Mouse (Mus musculus): Measurements from ENCODE around the gene Vmn1r115. TPM values are rescaled to one million over a fixed set of nuclear protein-coding genes. Genes with fewer than 3 reads are reported as not detected.
"Not testable (repeated sequence)": the region's sequence is repeated elsewhere in the genome, so short reads cannot be mapped to it uniquely, and the experiment has no call there.

The Vmn1r115 gene
- not detected in 2 replicates for polyA plus RNA-seq (2012; rRNA removed)

GRCm38 (mm10) chr7:20844885-20845284 is at the start of gene Vmn1r115:
Gene Vmn1r115, minus strand, starts transcription at chr7:20844985.
- DNase-seq (ENCODE audit: low spot score) = not testable (repeated sequence)

GRCm38 (mm10) chr7:20884021-20884420 is 39.2 kb upstream of the Vmn1r115 start, which contains the start of gene Vmn1r117:
Gene Vmn1r117, minus strand, starts transcription at chr7:20884121.
- DNase-seq (ENCODE audit: low spot score) = not testable (repeated sequence)

- DNase-seq (ENCODE audit: low spot score) = not testable (repeated sequence)
Measured at GRCm38 (mm10) chr7:20871956-20872355, 27.2 kb upstream of the Vmn1r115 start, which contains the start of gene Vmn1r116. Gene Vmn1r116, plus strand, starts transcription at chr7:20872256.

DNA sequence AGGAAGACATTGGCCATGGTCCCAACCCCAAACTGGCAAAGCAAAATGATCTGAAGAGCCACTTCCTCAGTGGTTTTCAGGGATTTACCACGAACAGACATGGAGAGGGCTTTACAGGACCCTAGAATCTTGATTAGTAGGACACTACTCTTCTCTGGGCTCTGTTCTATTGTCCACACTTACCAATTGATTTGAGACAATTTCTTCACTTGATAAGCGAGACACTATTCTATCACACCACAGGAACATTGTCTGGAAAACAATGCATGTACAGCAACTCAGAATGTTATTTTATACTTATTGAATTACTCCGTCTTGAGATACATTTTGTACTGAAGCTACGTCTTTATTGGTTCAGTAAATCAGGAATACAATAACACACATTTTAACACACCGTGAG is 32.7 kb downstream of the Vmn1r115 start, which contains the start of gene Vmn1r114:
Vmn1r114 (minus strand) TSS at position 101 of the 400 bp plus-strand sequence.
- DNase-seq (ENCODE audit: low spot score) = not testable (repeated sequence)

Other genes starting within 250 kb of the Vmn1r115 start
- gene Gm4513, start 246.0 kb downstream of the Vmn1r115 start, polyA plus RNA-seq (2012; rRNA removed) = not detected in 2 replicates
- gene Vmn1r107, start 176.1 kb downstream of the Vmn1r115 start, polyA plus RNA-seq (2012; rRNA removed) = not detected in 2 replicates
- not detected in 2 replicates for gene Vmn1r111, start 141.8 kb downstream of the Vmn1r115 start, polyA plus RNA-seq (2012; rRNA removed)
- gene Gm10668, start 114.4 kb downstream of the Vmn1r115 start, polyA plus RNA-seq (2012; rRNA removed) = not detected in 2 replicates
- gene Vmn1r112, start 73.8 kb downstream of the Vmn1r115 start, polyA plus RNA-seq (2012; rRNA removed) = not detected in 2 replicates
- not detected in 2 replicates for gene Vmn1r113, start 57.7 kb downstream of the Vmn1r115 start, polyA plus RNA-seq (2012; rRNA removed)
- gene Vmn1r114, start 32.8 kb downstream of the Vmn1r115 start, polyA plus RNA-seq (2012; rRNA removed) = not detected in 2 replicates
- not detected in 2 replicates for gene Vmn1r116, start 27.3 kb upstream of the Vmn1r115 start, polyA plus RNA-seq (2012; rRNA removed)
- gene Vmn1r117, start 39.1 kb upstream of the Vmn1r115 start, polyA plus RNA-seq (2012; rRNA removed) = not detected in 2 replicates
- gene Vmn1r118, start 67.4 kb upstream of the Vmn1r115 start, polyA plus RNA-seq (2012; rRNA removed) = not detected in 2 replicates
- not detected in 2 replicates for gene Vmn1r119, start 167.5 kb upstream of the Vmn1r115 start, polyA plus RNA-seq (2012; rRNA removed)
- not detected in 2 replicates for gene Vmn1r120, start 208.8 kb upstream of the Vmn1r115 start, polyA plus RNA-seq (2012; rRNA removed)

Measured in urinary bladder, adult 2 months (tissue).